Mouse (Mus musculus) layer of hippocampus, postnatal 25 days (tissue): Measurements from ENCODE around the gene Zfyve27. TPM values are rescaled to one million over a fixed set of nuclear protein-coding genes. Genes with fewer than 3 reads are reported as not detected.

Experiments used
- DNase-seq, 2 experiments: peaks; one replicate each; pipeline ENCODE4 v3.0.0; 2022; ENCODE audit warnings: mixed read lengths in 2 of 2, low spot score in 1 of 2; ENCODE audit errors: extremely low spot score in 1 of 2
- total RNA-seq, 2 experiments: library from RNA; stranded (reverse); gene quantifications; 2 replicates each; pipeline ENCODE4 v1.2.3; 2021

The Zfyve27 gene
- 10 to 100 TPM; 82.6 to 99.8 TPM for total RNA-seq

DNA sequence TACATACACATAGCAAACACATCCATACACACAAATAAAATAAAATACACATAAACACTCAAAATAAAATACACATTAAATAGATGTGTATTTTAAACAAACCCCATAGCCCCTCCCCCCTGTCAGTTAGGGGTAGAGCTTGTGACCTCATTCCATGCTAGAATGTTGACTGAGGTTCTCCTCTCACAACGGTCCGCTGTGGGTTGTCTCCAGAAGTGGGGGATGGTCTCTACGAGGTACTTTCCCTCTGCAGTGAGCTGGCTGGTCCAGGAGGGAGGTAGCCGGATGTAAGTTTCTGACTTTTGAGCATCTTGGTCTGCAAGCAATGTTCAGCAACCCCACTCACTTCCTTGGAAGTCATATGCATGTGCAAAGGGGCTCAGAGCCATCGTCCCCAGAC lies at the start of gene Zfyve27:
Gene Zfyve27, plus strand, starts transcription at position 188 of the 400 bp plus-strand sequence.
- DNase-seq, result no peak

DNA sequence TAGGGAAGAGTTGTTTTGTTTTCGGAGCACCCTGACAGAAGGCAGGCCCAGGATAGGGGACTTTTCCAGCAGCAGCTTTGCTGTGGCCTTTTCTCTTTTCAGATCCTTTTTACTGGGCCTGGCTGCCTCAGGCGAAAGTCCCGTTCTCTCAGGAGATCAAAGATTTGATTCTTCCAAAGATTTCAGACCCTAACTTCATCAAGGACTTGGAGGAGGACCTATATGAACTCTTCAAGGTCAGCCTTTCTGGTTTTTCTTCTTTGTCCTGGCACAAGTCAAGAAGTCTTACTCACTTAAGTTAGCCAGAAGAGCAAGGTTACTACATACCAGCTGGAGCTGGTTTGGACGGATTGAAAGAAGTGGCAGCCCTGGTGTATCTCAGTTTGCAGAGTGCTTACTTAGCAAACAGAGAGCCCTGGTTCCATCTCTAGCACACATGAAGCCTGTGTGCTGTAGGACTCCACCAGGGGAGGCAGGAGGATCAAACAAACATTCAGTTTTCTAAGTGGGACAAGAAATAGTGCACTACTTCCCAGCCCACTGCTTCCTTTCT lies 47.9 kb upstream of the Zfyve27 start:
- DNase-seq, result no peak

DNA sequence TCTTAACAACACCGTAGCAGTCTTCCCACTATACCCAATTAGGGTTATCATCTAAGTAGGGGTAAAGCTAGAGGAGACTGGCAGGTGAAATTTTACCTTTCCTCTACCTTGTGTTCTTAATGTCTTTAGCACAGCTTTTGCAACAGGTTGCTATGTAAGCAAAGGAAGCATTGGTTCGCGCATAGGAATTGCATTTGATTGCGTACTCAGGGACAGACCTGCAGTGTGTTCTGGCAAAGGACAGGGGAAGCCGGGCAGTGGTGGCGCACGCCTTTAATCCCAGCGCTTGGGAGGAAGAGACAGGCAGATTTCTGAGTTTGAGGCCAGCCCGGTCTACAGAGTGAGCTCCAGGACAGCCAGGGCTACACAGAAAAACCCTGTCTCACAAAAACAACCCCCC lies 45.6 kb upstream of the Zfyve27 start:
- no peak for DNase-seq

GRCm38 (mm10) chr19:42118596-42118995 lies 45.2 kb upstream of the Zfyve27 start:
- DNase-seq, result no peak

GRCm38 (mm10) chr19:42120451-42120850 lies 43.3 kb upstream of the Zfyve27 start:
- DNase-seq, result no peak

- no peak for DNase-seq
Observed at GRCm38 (mm10) chr19:42124684-42125083, 39.1 kb upstream of the Zfyve27 start.

- no peak for DNase-seq
Observed at GRCm38 (mm10) chr19:42125501-42126218, 38.1 kb upstream of the Zfyve27 start.

- no peak for DNase-seq
Observed at GRCm38 (mm10) chr19:42126219-42126605, 37.5 kb upstream of the Zfyve27 start.

GRCm38 (mm10) chr19:42127024-42127423 lies 36.7 kb upstream of the Zfyve27 start:
- no peak for DNase-seq

DNA sequence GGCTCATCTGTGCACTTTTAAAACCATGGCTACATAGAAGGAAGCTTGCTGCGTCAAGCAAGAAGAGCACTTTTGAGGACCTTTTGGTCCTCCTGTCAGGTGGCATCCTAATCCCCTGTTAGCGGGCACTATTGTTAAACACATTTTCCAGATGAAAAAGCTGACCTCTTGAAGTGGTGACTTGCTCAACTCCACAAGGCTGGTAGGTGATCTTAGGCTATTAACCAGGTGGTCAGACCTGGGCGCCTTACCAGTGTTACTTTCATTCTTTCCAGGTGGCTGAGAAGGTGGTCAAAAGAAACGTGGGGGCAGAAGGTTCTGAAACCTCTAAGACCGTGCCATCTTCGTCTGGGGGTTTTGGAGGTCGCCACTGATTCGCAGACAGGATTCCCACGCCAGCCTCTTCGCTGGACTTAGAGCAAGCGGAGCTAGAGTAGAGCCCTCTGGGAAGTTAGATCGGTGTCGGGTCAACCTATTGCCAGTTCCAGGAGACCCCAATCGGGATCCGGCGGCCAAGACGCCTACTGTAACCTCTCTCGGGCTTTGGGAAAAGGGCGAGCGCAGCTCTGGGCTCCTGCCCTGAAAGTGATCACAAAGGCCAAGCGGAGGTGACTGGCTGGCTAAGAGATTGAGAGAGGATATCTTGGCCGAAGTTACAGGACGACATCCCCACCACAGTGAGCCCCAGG lies 35.6 kb upstream of the Zfyve27 start:
- no peak for DNase-seq

GRCm38 (mm10) chr19:42128787-42129508 lies 34.8 kb upstream of the Zfyve27 start, which contains the start of gene Avpi1:
Gene Avpi1 (minus strand): TSS chr19:42129059.
- peak; percentile 92 for DNase-seq

GRCm38 (mm10) chr19:42129509-42130293 lies 34.0 kb upstream of the Zfyve27 start:
- DNase-seq, result no peak

GRCm38 (mm10) chr19:42130294-42130606 lies 33.5 kb upstream of the Zfyve27 start:
- DNase-seq, result no peak

DNA sequence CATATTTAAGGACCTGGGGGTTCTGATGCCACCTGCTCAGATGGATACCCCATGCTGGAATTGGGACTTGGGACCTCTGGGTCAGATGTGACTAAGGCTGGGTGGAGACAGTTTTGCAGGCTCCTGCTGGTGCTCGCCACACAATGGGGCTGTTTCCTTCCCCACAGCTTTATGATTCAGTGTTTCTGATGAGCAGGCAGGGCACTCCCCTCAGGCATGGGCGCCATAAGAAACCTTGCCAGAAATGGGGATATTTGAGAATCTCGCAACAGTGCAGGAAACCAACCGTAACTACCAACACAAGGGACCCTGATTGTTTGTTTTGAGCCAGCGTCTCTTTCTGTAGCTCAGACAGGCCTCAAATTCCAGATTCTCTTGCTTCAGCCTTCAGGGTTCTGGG lies 32.6 kb upstream of the Zfyve27 start:
- DNase-seq, result no peak

GRCm38 (mm10) chr19:42135070-42135469 lies 28.7 kb upstream of the Zfyve27 start:
- no peak for DNase-seq

DNA sequence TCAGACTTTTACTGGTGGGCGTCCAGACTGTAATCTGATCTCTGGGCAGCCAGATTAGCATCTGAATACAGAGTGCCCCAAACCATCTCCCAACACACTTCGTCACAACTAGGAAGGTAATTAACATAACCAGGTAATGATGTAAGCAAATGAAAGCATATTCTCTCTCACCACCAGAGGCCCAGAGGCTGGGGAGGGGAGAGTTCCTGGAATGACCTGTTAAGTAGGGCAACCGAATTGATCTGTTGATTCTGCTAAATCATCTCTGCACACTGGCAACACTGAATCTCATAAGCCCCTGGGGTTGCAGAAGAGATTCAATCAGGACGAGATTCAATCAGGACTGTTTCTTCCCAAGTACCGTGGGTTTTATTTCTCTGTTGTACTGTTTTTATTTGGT lies 27.6 kb upstream of the Zfyve27 start:
- no peak for DNase-seq

DNA sequence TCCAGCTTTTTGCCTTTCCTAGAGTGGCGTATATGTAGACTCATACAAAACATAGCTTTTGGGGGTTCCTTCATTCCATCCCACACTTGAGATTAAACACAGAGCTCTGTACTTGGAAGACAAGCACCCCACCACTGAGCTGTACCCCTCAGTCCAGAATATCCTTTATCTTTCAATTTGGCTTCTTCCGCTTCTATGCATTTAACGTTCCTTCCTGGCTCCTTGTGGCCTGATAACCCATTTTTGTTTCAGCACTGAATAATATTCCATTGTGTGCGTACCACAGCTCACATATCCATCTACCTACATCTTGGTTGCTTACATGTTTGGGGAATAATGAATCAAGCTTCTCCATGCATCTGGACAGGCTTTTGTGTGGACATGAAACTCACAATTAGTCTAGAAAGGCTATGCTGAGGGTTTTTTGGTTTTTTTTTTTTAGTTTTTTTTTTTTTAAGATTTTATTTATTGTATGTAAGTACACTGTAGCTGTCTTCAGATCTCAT lies 26.5 kb upstream of the Zfyve27 start:
- no peak for DNase-seq

GRCm38 (mm10) chr19:42138517-42139285 lies 25.1 kb upstream of the Zfyve27 start:
- no peak for DNase-seq

DNA sequence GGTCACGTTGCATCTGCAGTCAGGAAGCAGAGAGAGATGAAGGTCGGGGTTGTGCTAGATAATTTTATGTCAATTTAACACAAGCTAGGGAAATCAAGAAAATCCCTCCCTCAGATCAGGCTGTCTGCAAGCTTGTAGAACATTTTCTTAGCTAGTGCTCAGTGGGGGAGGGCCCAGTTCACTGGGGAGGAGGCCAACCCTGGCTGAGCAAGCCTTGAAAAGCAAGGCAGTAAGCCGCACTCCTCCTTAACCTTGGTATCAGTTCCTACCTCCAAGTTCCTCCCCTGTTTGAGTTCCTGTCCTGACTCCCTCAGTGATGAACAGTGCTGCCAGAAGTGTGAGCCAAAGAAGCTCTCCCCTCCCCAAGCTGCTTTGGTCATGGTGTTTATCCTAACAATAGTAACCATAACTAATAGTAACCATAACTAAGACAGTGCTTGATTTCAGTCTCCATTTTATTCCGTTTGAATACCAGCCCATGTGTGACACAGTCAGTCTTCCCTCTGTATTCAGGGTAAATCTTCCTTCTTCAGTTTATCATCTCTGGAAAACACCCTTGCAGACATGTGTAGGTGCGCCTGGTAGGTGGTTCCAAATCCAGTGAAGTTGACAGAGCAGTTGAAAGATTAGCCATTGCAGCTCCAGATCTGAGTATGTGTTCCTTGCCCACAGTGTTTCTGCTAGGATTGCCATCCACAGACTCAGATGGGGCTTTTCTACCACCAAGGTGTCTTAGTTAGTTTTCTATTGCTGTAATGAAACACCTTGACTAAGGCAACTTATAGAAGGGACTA lies 23.8 kb upstream of the Zfyve27 start:
- DNase-seq, result no peak
